Mouse (Mus musculus): Measurements from ENCODE around the gene Mgat5. TPM values are rescaled to one million over a fixed set of nuclear protein-coding genes. Genes with fewer than 3 reads are reported as not detected.

Gene Mgat5
- polyA plus RNA-seq, 1 experiment from 2014 or later: 4.6 TPM

GRCm38 (mm10) chr1:127459576-127459975 lies 254.8 kb downstream of the Mgat5 start:
- Histone ChIP-seq H3K9me3 (replicated peaks; ENCODE audit: low read length) (no peaks in the 10 kb centered on the region), H3K4me2 (ENCODE audit: low read length) (no peak overlapping the region), H3K4me3 (replicated peaks; ENCODE audit: low read depth, low read length) (no peak overlapping the region), H3K4me1 (replicated peaks; ENCODE audit: insufficient read depth, low read length) (no peaks in the 10 kb centered on the region), H3K27me3 (ENCODE audit: insufficient read depth, low read length) (no peaks in the 10 kb centered on the region), H3K27ac (no peak overlapping the region), H3K9ac (ENCODE audit: low read depth, low read length) (no peak overlapping the region), H3K36me3 (ENCODE audit: insufficient read depth, low read length) (no peaks in the 10 kb centered on the region)
- no peak for TF ChIP-seq CTCF (IDR thresholded peaks at IDR 0.05; ENCODE audit: low read depth)
- no peak for DNase-seq (ENCODE audit: low spot score)
- WGBS: 60% methylated on average over 7 of the region's 7 CpGs
- no peak for ATAC-seq (replicated peaks; ENCODE audit: low FRiP score, low read depth)

- no peaks in the 10 kb centered on the region for H3K4me1 ChIP-seq (replicated peaks; ENCODE audit: insufficient read depth, low read length)
- DNase-seq (ENCODE audit: low spot score) (no peak), ATAC-seq (replicated peaks; ENCODE audit: low FRiP score, low read depth) (no peak)
- WGBS: 51% methylated on average over 9 of the region's 9 CpGs
- no peaks in the 10 kb centered on the region for H3K27me3 ChIP-seq (ENCODE audit: insufficient read depth, low read length)
- no peaks in the 10 kb centered on the region for H3K9me3 ChIP-seq (replicated peaks; ENCODE audit: low read length)
- H3K27ac ChIP-seq: no peak overlapping the region
- no peak overlapping the region for H3K4me3 ChIP-seq (replicated peaks; ENCODE audit: low read depth, low read length)
- H3K4me2 ChIP-seq (ENCODE audit: low read length): no peak overlapping the region
- TF ChIP-seq CTCF (IDR thresholded peaks at IDR 0.05; ENCODE audit: low read depth): no peak
- H3K36me3 ChIP-seq (ENCODE audit: insufficient read depth, low read length): no peaks in the 10 kb centered on the region
- no peak overlapping the region for H3K9ac ChIP-seq (ENCODE audit: low read depth, low read length)
Measured at GRCm38 (mm10) chr1:127461017-127461416, 256.2 kb downstream of the Mgat5 start.

GRCm38 (mm10) chr1:127464041-127464440 lies 259.2 kb downstream of the Mgat5 start:
- TF ChIP-seq CTCF (IDR thresholded peaks at IDR 0.05; ENCODE audit: low read depth): no peak
- no peak; the same call in 1 of the 2 replicates for ATAC-seq (replicated peaks; ENCODE audit: low FRiP score, low read depth)
- DNase-seq (ENCODE audit: low spot score): peak; percentile 83
- no peak overlapping the region for H3K27ac ChIP-seq
- no peaks in the 10 kb centered on the region for H3K9me3 ChIP-seq (replicated peaks; ENCODE audit: low read length)
- no peak overlapping the region for H3K4me3 ChIP-seq (replicated peaks; ENCODE audit: low read depth, low read length)
- H3K4me1 ChIP-seq (replicated peaks; ENCODE audit: insufficient read depth, low read length): no peaks in the 10 kb centered on the region
- H3K9ac ChIP-seq (ENCODE audit: low read depth, low read length): no peak overlapping the region
- no peaks in the 10 kb centered on the region for H3K27me3 ChIP-seq (ENCODE audit: insufficient read depth, low read length)
- H3K4me2 ChIP-seq (ENCODE audit: low read length): no peak overlapping the region
- WGBS: 24% methylated on average over 6 of the region's 6 CpGs
- H3K36me3 ChIP-seq (ENCODE audit: insufficient read depth, low read length): no peaks in the 10 kb centered on the region

- TF ChIP-seq CTCF (IDR thresholded peaks at IDR 0.05; ENCODE audit: low read depth): no peak
- no peaks in the 10 kb centered on the region for H3K9me3 ChIP-seq (replicated peaks; ENCODE audit: low read length)
- H3K27ac ChIP-seq: no peak overlapping the region
- no peak for DNase-seq (ENCODE audit: low spot score)
- 60% methylated on average over 6 of the region's 6 CpGs for WGBS
- H3K4me2 ChIP-seq (ENCODE audit: low read length): no peak overlapping the region
- no peaks in the 10 kb centered on the region for H3K4me1 ChIP-seq (replicated peaks; ENCODE audit: insufficient read depth, low read length)
- ATAC-seq (replicated peaks; ENCODE audit: low FRiP score, low read depth): no peak
- H3K27me3 ChIP-seq (ENCODE audit: insufficient read depth, low read length): no peaks in the 10 kb centered on the region
- no peak overlapping the region for H3K4me3 ChIP-seq (replicated peaks; ENCODE audit: low read depth, low read length)
- H3K9ac ChIP-seq (ENCODE audit: low read depth, low read length): no peak overlapping the region
- no peaks in the 10 kb centered on the region for H3K36me3 ChIP-seq (ENCODE audit: insufficient read depth, low read length)
Measured at GRCm38 (mm10) chr1:127465292-127465691, 260.5 kb downstream of the Mgat5 start.

GRCm38 (mm10) chr1:127467238-127467637 lies 262.4 kb downstream of the Mgat5 start:
- TF ChIP-seq CTCF (IDR thresholded peaks at IDR 0.05; ENCODE audit: low read depth): no peak
- ATAC-seq (replicated peaks; ENCODE audit: low FRiP score, low read depth) (no peak), DNase-seq (ENCODE audit: low spot score) (no peak)
- Histone ChIP-seq H3K27ac (no peak overlapping the region), H3K27me3 (ENCODE audit: insufficient read depth, low read length) (no peaks in the 10 kb centered on the region), H3K4me1 (replicated peaks; ENCODE audit: insufficient read depth, low read length) (no peaks in the 10 kb centered on the region), H3K9ac (ENCODE audit: low read depth, low read length) (no peak overlapping the region), H3K4me3 (replicated peaks; ENCODE audit: low read depth, low read length) (no peak overlapping the region), H3K36me3 (ENCODE audit: insufficient read depth, low read length) (peaks cover 6% of the 10 kb centered on the region; the same call in 1 of the 2 replicates), H3K4me2 (ENCODE audit: low read length) (no peak overlapping the region), H3K9me3 (replicated peaks; ENCODE audit: low read length) (no peaks in the 10 kb centered on the region)
- 98% methylated on average over 5 of the region's 5 CpGs for WGBS

GRCm38 (mm10) chr1:127470175-127470574 lies 265.4 kb downstream of the Mgat5 start:
- ATAC-seq (replicated peaks; ENCODE audit: low FRiP score, low read depth): no peak
- no peaks in the 10 kb centered on the region for H3K27me3 ChIP-seq (ENCODE audit: insufficient read depth, low read length)
- no peaks in the 10 kb centered on the region for H3K9me3 ChIP-seq (replicated peaks; ENCODE audit: low read length)
- no peak overlapping the region for H3K4me3 ChIP-seq (replicated peaks; ENCODE audit: low read depth, low read length)
- no peak overlapping the region for H3K4me2 ChIP-seq (ENCODE audit: low read length)
- H3K4me1 ChIP-seq (replicated peaks; ENCODE audit: insufficient read depth, low read length): no peaks in the 10 kb centered on the region
- TF ChIP-seq CTCF (IDR thresholded peaks at IDR 0.05; ENCODE audit: low read depth): no peak
- H3K9ac ChIP-seq (ENCODE audit: low read depth, low read length): no peak overlapping the region
- H3K27ac ChIP-seq: no peak overlapping the region
- peaks cover 6% of the 10 kb centered on the region; the same call in 1 of the 2 replicates for H3K36me3 ChIP-seq (ENCODE audit: insufficient read depth, low read length)
- whole genome bisulfite sequencing: 74% methylated on average over 4 of the region's 4 CpGs
- DNase-seq (ENCODE audit: low spot score): no peak

- no peaks in the 10 kb centered on the region for H3K27me3 ChIP-seq (ENCODE audit: insufficient read depth, low read length)
- no peaks in the 10 kb centered on the region for H3K9me3 ChIP-seq (replicated peaks; ENCODE audit: low read length)
- no peak overlapping the region for H3K9ac ChIP-seq (ENCODE audit: low read depth, low read length)
- DNase-seq (ENCODE audit: low spot score) (no peak), ATAC-seq (replicated peaks; ENCODE audit: low FRiP score, low read depth) (no peak)
- H3K27ac ChIP-seq: no peak overlapping the region
- WGBS: 97% methylated on average over 5 of the region's 5 CpGs
- no peak overlapping the region for H3K4me2 ChIP-seq (ENCODE audit: low read length)
- no peak for TF ChIP-seq CTCF (IDR thresholded peaks at IDR 0.05; ENCODE audit: low read depth)
- H3K4me3 ChIP-seq (replicated peaks; ENCODE audit: low read depth, low read length): no peak overlapping the region
- peaks cover 11% of the 10 kb centered on the region; the same call in 1 of the 2 replicates for H3K36me3 ChIP-seq (ENCODE audit: insufficient read depth, low read length)
- H3K4me1 ChIP-seq (replicated peaks; ENCODE audit: insufficient read depth, low read length): no peaks in the 10 kb centered on the region
Measured at GRCm38 (mm10) chr1:127475756-127476155, 270.9 kb downstream of the Mgat5 start.
